Comparison of ENCODE assay signal across 35 mouse cellular contexts in the genomic region with DNA sequence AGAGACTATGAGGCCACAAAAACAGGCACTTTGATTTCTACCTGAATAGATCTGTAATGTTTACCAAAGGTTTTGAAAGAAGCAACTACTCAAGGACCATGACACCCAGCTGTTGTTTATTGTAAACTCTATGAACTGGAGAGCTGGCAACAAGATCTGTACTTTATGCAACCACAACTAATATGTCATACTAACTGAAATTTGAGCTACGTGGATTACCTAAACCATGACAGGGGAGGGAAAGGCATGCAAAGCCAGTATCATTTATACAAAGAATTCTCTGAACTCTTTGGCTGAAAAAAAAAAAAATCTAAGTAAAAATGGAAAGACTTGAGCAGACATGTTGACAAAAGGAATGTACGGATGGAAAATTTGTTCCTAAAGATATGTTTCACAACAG.
"Had no signal": no experiment of that assay in that cellular context is flagged by ENCODE, and none has a peak within 500 bp of the region (broad histone marks: within the 10 kb centered on the region; RNA-seq: fewer than 3 reads in every experiment).

No protein-coding gene starts in this region.

- DNase-seq: heart, postnatal 10 days; heart, postnatal 14 days; heart, postnatal 36 days; heart, postnatal 4 days; kidney, adult 11 months; kidney, adult 18-20 months; kidney, adult 2 months; kidney, adult 8-10 months; kidney, adult 9 months; kidney, postnatal 10 days; kidney, postnatal 14 days; kidney, postnatal 25 days; kidney, postnatal 36 days; kidney, postnatal 4 days; layer of hippocampus, adult 9-11 months; layer of hippocampus, postnatal 36 days had no signal

- H3K36me3 ChIP-seq: heart, embryonic 12.5 days; heart, embryonic 13.5 days; heart, embryonic 15.5 days; hindbrain, embryonic 10.5 days; hindbrain, embryonic 12.5 days; hindbrain, embryonic 13.5 days; hindbrain, embryonic 15.5 days; intestine, embryonic 15.5 days; kidney, embryonic 15.5 days had no signal

- H3K27ac ChIP-seq: heart, embryonic 13.5 days; heart, embryonic 15.5 days; hindbrain, embryonic 10.5 days; hindbrain, embryonic 12.5 days; hindbrain, embryonic 13.5 days; hindbrain, embryonic 14.5 days; hindbrain, embryonic 15.5 days; hindbrain, postnatal 0 days; intestine, embryonic 15.5 days; kidney, embryonic 15.5 days; kidney, postnatal 0 days; layer of hippocampus, adult 2 months; left cerebral cortex, adult 2 months had no signal

- ATAC-seq: hindbrain, embryonic 16.5 days; hindbrain, postnatal 0 days; inflammation-experienced regulatory T-cells, adult 6 months; intestine, embryonic 15.5 days; intestine, embryonic 16.5 days; intestine, postnatal 0 days had no signal

- H3K4me2 ChIP-seq: heart, embryonic 11.5 days; heart, embryonic 12.5 days; heart, embryonic 13.5 days; heart, embryonic 15.5 days; hindbrain, embryonic 12.5 days; hindbrain, embryonic 13.5 days; hindbrain, embryonic 14.5 days; hindbrain, embryonic 15.5 days; intestine, embryonic 15.5 days; kidney, embryonic 15.5 days had no signal

- H3K9me3 ChIP-seq: heart, embryonic 12.5 days; heart, embryonic 13.5 days; heart, embryonic 15.5 days; hindbrain, embryonic 10.5 days; hindbrain, embryonic 12.5 days; hindbrain, embryonic 13.5 days; hindbrain, embryonic 15.5 days; intestine, embryonic 15.5 days; kidney, embryonic 15.5 days had no signal

- H3K27me3 ChIP-seq: heart, embryonic 12.5 days; heart, embryonic 13.5 days; heart, embryonic 15.5 days; hindbrain, embryonic 12.5 days; hindbrain, embryonic 13.5 days; hindbrain, embryonic 15.5 days; intestine, embryonic 15.5 days; kidney, embryonic 15.5 days had no signal

- H3K4me3 ChIP-seq: heart, embryonic 12.5 days; heart, embryonic 13.5 days; heart, embryonic 15.5 days; hindbrain, embryonic 10.5 days; hindbrain, embryonic 12.5 days; hindbrain, embryonic 13.5 days; hindbrain, embryonic 15.5 days; intestine, embryonic 15.5 days; kidney, embryonic 15.5 days; layer of hippocampus, adult 2 months; left cerebral cortex, adult 2 months had no signal

- H3K4me1 ChIP-seq: heart, embryonic 12.5 days; heart, embryonic 13.5 days; heart, embryonic 15.5 days; hindbrain, embryonic 10.5 days; hindbrain, embryonic 12.5 days; hindbrain, embryonic 13.5 days; hindbrain, embryonic 15.5 days; intestine, embryonic 15.5 days; kidney, embryonic 15.5 days had no signal

- H3K9ac ChIP-seq: heart, embryonic 12.5 days; heart, embryonic 13.5 days; heart, embryonic 15.5 days; hindbrain, embryonic 12.5 days; hindbrain, embryonic 13.5 days; hindbrain, embryonic 14.5 days; hindbrain, embryonic 15.5 days; intestine, embryonic 15.5 days; kidney, embryonic 15.5 days had no signal
